Mouse (Mus musculus): Measurements from ENCODE around the gene Serpinb1a. TPM values are rescaled to one million over a fixed set of nuclear protein-coding genes. Genes with fewer than 3 reads are reported as not detected.
"Not testable (repeated sequence)": the region's sequence is repeated elsewhere in the genome, so short reads cannot be mapped to it uniquely, and the experiment has no call there.

Serpinb1a gene
- total RNA-seq (2021): 100 to 1,000 TPM in 1 of 2 experiments, 1 to 10 TPM in 1; 8.7 to 154 TPM
- long read RNA-seq, experiment 1, transcript Serpinb1a-201 (7 exons, 1,918 nt): major isoform, 130 of 138 reads
- long read RNA-seq, experiment 1, partial matches to known transcripts: 2 of 138 reads
- long read RNA-seq, experiment 1, other reads (novel, unspliced or antisense): 6 of 138 reads
- long read RNA-seq, experiment 2, transcript Serpinb1a-201 (7 exons, 1,918 nt): major isoform, 5 of 9 reads
- long read RNA-seq, experiment 2, partial matches to known transcripts: 2 of 9 reads
- long read RNA-seq, experiment 2, other reads (novel, unspliced or antisense): 2 of 9 reads

DNA sequence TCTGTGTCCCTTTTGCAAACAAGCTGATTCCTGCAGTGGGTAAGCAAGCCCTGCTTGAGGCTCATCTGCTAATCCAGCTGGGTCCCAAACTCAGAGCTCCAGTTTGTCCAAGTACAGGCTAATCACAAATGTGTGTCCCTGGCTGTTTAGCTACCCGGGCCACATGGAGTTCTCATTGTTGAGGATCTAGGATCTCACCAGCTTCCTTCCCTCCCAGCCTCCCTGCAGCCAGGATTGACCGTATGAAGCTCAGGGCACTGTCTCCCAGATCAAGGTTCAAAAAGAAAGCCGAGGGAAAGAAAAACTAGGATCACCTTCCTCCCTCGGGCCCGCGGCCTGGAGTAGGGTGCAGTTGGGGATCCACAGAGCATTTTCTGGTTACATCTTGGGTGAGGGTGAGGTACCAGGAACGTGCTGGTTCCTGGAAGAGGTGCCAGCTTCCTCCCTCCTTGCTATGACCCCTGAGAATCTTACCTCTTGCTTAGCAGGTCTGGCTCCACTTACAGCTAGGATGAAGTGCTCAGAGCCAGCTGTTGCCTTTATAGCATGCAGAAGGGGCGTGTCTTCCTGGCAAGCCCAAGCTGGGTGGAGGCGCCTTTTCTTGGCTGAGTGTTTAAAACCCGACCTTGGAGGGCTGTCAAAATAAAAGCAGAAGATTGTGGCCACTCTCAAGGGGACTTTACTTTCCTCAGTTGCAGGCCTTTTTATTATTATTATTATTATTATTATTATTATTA lies at the start of gene Serpinb1a:
Gene Serpinb1a (minus strand): TSS at position 518 of the 737 bp plus-strand sequence.
- DNase-seq: peak; percentile 70 to 80

DNA sequence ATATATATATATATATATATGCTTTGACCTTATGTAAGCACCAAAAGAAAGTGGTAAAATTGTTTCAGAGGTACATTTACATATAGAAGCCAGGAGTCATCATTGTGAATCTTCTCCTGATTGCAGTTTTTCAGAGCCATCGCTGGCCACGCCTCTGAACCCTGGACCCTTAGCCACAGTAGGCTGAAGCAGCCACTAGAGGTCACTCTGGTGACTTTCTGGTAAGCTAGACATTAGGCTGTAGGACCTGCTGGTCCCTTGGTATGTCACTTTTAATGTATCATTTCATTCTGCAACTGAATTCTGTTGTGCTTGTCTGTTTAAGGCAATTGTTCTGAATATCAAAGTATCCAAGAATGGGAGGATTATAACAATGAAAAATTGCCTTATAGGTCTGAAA lies 49.7 kb upstream of the Serpinb1a start:
- DNase-seq: peak; percentile 59 to 75

DNA sequence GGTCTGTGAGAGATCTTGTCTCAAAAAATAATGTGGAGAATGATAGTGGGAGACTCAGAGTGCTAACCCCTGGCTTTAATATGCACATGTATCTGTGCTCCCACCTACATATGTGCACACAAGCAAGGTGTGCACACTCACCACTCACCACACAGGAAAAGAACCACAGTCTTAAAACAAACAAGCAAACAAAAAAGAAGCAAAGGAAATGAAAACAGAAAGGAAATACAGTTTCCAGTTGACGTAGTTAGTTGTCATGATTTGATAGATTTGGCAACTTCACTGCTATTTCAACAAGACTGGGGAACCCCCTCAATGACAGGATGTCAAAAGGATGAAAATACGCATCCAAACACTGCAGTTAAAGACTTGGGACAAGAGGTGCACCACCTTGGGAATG lies 48.1 kb upstream of the Serpinb1a start:
- DNase-seq: not testable (repeated sequence)

DNA sequence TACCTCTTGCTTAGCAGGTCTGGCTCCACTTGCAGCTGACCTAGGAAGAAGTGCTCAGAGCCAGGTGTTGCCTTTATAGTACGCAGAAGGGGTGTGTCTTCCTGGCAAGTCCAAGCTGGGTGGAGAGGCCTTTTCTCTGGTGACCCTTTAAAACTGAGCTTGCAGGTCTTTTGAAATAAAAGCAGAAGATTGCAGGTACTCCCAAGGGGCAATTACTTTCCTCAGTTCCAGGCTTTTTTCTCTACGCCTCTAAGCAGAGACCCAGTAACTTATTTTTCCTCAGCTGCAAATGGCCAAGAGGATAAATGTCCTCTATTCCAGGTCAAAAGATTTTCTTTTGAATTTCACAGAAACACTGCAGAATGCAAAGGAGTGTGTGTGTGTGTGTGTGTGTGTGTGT lies 47.1 kb upstream of the Serpinb1a start, which contains the start of gene Serpinb1c:
Gene Serpinb1c (minus strand): TSS at position 101 of the 400 bp plus-strand sequence.
- no peak for DNase-seq

DNA sequence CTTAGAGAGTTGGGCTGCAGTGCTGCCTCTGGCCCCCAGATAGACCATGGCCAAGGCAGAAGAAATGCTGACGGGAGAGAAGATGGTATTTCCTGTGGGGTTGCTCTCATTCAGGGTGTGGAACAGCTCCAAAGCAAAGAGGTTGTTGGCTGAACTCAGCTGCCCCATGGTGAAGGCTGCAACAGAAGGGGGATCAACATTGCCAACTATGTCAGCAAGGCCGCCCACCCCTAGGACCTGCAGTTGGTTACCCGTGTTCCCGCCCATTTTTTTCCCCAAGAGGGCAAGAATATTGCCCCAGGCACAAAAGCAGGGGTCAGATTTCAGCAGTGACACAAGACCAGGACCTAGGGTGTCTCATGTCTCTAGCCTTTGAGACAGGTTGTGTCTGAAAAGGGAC lies 45.9 kb upstream of the Serpinb1a start:
- no peak for DNase-seq

DNA sequence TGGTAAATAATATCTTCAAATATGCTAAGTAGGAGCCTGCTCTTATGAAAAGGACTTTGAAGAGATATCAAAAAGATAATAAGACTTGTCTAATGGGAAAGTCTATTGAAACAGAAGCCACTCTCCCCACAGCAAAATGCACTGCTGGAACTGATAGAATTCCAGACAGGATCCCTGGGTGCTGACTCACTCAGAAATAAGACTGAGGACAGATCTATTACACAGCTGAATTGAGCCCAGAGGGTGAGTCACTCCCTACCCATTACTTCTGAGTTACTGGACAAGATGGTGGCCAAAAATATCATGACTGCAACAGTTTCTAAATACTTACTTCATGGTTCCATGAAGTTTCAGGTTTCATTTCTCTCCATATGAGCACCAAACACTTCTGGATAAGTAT lies 33.8 kb upstream of the Serpinb1a start:
- DNase-seq: peak; percentile 21 to 49

DNA sequence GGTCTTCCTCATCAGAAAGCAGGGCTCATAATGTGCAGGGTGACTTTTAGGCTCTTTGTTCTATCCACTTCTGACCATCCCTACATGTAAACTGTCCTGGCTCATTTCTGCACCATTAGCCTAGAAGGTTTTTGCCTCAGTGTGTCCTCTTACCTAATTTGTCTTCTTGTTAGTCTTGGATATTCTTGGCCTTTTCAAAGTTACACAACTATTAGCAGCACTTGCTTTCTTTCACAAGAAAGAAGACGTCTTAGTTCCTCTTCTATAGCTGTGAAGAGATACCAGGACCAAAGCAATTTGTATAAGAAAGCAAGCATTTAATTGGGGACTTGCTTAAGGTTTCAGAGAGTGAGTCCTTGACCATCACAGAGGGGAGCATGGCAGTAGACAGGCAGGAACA lies 22.9 kb upstream of the Serpinb1a start:
- no peak for DNase-seq

DNA sequence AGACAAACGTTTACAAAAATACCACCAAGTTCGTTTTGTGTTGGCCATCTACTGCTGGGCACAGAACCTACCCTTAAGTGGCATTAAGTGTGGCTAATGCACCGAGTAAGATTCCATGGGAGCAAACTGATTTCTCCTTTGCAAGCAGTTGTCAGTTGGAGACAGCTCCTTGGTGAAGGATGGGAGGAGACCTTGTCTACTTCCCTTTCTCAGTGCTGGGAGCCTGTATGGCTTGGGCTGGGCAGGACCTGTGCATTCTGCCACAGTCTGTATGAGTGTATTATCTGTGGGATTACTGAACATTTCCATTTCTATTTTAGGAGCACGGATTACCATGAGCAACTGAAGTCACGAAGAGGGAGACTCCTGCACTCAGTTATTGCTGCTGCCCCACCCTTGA lies 17.9 kb upstream of the Serpinb1a start:
- DNase-seq: no peak

DNA sequence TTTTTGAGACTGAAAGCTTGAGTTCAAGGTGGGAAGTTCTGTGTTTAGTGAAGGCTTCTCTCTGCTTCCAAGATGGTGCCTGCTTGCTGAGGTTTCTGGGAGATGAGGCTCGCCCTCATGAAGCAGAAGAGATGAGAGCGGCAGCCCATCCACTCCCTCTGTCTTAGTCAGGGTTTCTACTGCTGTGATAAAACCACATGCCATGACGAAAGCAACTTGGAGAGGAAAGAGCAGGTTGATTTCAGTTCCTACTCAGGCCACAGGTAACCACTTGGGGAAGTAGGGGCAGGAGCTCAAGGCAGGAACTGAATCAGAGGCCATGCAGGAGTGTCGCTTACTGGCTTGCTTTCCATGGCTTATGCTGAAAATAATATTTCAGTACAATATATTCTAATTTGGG lies 17.2 kb upstream of the Serpinb1a start:
- not testable (repeated sequence) for DNase-seq

DNA sequence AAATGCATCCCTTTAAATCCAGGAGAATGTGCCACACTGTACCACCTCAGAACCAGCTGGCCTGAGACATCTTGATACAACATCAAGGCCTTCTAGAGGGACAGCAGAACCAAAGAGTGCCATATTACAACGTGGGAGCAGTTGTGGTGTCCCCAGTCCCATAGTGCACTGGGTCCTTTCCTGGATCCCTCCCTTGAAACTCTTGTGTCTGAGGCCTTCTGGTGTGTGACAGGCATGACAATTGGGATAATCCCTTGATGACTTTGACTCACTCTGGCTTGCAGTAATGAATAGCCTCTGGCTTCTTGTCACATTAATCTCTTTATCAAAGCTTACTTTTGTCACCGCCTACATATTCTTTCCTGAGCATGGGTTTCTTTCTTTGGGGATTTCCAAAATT lies 16.0 kb upstream of the Serpinb1a start:
- DNase-seq: no peak

DNA sequence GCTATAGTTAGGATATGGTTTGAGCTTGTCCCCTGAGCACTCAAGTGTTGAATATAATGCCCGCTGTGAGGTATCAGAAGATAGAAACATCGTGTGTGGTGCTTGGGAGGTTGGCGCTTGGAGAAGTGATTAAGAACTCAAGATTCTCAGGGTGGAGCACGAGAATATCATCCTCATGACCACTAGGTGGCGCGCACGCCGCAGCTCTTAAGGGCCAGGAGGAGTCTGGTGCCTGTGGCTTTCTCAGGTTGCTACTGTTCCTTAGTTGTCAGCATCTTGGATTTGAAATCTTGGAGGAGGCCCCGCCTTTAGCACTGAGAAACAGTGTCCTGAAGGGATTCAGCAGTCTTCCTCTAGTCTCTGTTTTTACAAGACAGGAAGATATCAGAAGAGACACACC lies 15.5 kb upstream of the Serpinb1a start:
- DNase-seq: peak; percentile 80 to 84

DNA sequence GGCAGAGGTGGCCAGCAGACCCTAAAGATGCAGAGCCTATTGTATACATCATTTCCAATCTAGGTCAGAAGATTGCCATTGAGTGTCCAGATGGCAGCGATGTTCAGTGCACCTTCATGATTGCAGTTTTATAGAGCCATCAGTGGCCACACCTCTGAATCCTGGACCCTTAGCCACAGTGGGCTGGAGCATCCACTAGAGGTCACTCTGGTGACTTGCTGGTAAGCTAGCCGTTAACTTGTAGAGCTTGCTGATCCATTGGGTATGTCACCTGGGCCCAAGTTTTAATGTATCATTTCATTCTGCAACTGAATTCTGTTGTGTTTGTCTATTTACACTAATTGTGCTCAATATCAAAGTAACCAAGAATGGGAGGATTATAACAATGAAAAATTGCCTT lies 14.6 kb upstream of the Serpinb1a start:
- DNase-seq: peak; percentile 14 to 19

DNA sequence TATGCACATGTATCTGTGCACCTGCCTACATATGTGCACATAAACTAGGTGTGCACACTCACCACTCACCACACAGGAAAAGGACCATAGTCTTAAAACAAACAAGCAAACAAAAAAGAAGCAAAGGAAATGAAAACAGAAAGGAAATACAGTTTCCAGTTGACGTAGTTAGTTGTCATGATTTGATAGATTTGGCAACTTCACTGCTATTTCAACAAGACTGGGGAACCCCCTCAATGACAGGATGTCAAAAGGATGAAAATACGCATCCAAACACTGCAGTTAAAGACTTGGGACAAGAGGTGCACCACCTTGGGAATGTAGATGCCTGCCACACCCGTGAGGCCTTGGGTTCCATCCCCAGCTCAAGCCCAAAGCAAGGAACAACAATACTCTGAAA lies 13.5 kb upstream of the Serpinb1a start:
- DNase-seq: not testable (repeated sequence)

DNA sequence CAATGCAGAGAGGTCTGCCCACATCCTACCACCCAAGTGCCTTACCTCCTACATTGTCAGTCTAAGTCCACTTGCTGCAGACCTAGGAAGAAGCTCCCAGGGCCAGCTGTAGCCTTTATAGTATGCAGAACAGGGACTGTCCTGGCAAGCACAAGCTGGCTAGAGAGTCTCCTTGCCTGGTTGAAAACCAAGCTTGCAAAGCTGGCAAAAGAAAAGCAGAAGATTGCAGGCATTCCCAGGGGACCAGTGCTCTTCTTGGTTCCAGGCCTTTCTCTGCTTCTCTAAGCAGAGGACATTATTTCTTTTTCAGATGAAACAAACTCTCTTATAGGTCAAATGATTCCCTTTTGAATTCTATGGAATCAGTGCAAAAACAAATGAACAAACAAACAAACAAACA lies 12.5 kb upstream of the Serpinb1a start:
- DNase-seq: no peak

DNA sequence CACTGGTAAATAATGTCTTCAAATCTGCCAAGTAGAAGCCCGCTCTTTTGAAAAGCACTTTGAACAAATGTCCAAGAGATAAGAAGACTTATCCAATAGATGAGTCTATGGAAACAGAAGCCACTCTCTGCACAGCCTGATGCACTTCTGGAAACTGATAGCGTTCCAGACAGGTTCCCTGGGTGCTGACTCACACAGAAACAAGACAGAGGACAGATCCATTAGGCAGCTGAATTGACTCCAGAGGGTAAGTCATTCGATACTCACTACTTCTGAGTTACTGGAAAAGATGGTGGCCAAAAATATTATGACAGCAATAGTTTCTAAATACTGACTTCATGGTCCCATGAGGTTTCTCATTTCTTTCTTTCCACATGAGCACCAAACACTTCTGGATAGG lies 9.8 kb upstream of the Serpinb1a start:
- peak; percentile 41 to 45 for DNase-seq

DNA sequence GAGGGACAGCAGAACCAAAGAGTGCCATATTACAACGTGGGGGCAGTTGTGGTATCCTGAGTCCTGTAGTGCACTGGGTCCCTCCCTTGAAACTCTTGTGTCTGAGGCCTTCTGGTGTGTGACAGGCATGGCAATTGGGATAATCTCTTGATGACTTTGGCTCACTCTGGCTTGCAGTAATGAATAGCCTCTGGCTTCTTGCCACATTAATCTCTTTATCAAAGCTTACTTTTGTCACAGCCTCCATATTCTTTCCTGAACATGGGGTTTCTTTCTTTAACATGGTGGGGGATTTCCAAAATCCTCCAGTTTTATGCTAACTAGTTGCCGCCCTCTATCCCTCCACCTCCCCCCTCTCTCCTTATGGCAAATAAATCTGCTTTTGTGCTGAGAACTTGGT lies 2.1 kb upstream of the Serpinb1a start:
- DNase-seq: no peak

DNA sequence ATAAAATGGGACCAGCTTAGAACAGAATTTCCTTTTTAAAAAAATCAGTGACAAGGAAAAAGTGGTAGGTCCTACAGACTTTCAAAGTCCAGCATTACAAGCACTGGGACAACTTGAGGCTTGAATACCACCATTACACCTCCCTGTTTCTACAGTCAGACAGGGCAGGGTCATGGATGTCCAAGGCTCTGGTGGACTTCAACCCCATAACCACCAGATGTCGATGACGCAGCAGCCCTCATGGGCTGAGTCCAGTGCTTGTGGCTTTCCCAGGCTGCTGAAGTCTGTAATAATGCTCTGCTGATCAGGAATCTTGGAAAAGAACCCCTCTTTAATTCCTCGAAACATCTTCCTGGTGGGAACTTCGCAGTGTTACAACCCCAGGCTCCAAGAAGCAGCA lies 1.6 kb upstream of the Serpinb1a start:
- DNase-seq: no peak

DNA sequence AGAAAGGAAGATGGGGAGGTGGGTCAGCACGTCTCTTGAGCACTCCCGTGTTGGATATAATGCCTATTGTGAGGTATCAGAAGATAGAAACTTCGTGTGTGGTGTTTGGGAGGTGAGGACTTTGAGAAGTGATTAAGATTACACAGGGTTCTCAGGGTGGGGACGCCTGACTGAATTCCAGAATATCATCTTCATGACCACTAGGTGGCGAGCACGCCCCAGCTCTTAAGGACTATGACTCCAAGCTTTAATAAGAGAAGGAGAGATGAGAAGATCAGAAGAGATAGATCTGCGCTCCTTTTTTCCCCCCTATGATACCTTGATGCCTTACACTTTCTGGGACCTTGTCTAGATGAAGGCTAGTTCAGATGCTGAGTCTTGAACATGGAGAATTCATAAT lies 982 bp upstream of the Serpinb1a start:
- DNase-seq: peak; percentile 59 to 65

DNA sequence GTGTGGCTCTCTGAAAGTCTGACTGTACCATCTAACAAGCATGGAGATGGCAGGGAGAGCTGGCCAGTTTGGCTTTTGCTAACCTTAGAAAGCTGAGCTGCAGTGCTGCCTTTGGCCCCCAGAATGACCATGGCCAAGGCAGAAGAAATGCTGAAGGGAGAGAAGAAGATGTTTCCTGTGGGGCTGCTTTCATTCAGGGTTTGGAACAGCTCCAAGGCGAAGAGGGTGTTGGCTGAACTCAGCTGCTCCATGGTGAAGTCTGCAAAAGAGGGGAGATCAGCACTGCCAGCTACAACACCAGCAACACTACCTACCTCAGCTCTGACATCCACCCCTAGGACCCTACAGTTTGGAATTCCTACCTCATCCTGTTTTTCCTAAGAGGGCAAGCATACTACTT lies 829 bp downstream of the Serpinb1a start:
- no peak for DNase-seq

DNA sequence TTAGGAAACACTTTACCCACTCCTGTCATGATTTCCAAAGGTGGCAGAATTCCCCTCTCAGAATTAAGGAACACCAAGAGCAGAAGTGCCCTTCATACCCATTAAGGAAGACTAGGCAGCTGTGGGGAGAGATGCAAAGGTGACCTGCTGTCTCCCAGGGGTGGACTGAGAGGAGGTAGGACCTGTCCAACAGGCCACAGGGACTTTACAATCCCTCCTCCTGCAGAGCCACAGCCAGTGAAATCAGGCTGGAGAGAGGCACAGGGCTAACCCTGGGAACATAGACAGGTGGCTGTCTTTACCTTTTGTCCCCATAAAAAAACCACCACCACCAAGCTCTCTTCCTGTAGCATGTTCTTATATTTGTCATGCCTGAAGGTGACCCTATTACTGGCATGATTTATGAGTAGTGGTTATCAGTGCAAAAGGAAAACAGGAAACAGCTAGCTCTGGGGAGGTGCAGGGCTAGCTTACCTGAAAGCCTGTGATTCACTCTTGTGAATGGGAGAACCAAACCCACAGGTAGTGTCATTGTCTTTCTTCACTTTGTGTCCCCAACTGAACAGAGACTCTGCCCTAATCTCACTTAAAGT lies 1.4 kb downstream of the Serpinb1a start:
- no peak for DNase-seq

DNA sequence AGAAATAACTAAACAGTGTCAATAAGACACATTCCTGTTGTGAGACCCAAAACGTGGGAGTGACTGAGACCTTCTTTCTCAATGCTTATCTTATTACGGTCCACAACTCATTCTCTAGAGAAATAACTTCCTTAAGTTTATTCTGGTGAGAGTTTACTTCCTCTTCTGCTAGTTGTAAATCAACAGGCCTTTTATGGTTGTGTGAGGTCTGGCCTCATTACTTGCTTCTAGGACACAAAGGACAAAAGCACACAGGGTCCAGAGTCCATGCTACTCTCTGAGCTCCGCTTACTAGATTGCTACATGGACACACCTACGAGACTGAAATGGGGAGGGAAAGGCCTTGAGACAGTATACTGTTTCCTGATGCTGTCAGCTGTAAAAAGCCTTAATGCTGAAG lies 1.9 kb downstream of the Serpinb1a start:
- no peak for DNase-seq

DNA sequence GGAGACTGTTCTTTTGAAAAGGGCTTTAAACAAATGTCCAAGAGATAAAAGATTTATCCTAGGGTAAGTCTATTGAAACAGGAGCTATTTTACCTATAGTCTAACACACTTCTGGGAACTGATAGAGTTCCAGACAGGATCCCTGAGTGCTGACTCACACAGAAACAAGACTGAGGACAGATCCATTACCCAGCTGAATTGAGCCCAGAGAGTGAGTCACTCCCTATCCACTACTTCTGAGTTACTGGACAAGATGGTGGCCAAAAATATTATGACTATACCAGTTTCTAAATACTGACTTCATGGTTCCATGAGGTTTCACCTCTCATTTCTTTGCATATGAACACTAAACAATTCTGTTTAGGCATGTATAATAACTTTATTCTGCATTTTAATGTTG lies 4.8 kb downstream of the Serpinb1a start:
- DNase-seq: no peak

DNA sequence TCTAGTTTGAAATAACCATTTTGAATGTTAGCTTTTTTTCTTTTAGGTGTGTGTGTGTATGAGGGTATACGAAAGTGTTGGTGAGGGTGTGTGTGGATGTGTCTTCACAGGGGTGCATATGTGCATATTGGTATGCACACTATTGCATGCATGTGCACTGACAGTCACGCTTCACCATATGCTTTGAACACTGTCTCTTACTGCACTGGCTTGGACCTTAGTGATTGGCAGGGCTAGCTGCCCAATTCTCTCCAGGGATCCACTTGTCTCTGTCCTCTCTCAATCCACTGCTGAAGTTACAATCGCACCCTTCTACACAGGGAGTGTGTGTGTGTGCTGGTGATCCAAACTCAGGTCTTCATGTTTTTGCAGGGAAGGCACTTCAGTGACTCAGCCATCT lies 9.6 kb downstream of the Serpinb1a start:
- no peak for DNase-seq

All from adrenal gland, postnatal 36 days (tissue).